Mouse (Mus musculus) bone marrow macrophage, adult 2 months (primary cell): ENCODE measurements around the gene C5ar2.

Source experiments
- CTCF ChIP-seq: IDR thresholded peaks from 2 replicates; pipeline ENCODE4 v1.5.1; 2012; ENCODE audit warnings: low read depth, mild to moderate bottlenecking, low read length, moderate library complexity
- POLR2A ChIP-seq: IDR thresholded peaks from 2 replicates; pipeline ENCODE4 v1.6.1; 2012; ENCODE audit warnings: mild to moderate bottlenecking, low read depth, low read length, borderline replicate concordance

DNA sequence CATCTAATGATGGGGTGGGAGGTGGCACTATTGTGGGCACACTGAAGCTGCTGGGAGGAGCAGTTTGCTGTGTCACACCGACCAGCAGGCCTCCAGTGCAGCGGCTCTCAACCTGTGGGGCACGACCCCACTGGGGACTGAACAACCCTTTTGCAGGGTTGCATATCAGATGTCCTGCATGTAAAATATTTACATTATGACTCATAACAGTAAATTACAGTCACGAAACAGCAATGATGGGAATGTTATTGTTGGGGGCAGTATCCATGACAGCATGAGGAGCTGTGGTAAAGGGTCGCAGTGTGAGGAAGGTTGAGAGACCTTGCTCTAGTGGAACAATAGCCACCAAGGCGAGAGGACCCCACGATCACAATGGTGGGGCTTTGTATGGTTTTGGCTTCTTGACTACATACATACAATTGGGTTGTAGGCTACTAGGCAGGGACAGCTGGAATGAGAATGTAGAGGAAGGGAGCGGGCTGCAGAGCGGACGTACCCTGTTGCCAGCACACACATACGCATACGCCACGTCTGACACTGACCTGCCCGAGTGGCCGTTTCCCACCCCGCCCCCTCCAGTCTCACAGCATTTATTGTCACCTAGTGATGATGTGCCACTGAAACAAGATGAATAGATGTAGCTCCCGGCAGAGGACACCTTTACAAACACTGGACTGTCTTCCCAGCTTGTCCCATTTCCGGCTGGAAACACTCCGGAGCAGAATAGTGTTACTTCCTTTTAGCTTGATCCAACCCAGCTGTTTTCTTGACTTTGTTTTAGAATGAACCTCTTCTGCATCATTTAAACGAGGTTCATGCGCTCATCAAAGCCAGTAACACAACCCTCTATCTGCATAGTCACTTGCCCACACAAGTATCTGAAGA, 34.9 kb downstream of the C5ar2 start:
- TF ChIP-seq CTCF: no peak
- TF ChIP-seq POLR2A: no peak
